Mouse (Mus musculus) forebrain, embryonic 10.5 days (tissue): ENCODE measurements at regions not wholly inside any gene's neighbourhood (a gene's known extent, or its start where the extent isn't known, plus 50 kb on each side); places are given as distances from the start of the nearest gene placed in this dataset.

Experiments
- DNase-seq: peaks from one replicate; pipeline ENCODE4 v3.0.0-alpha.2; 2017; ENCODE audit warnings: low spot score; ENCODE audit errors: extremely low spot score
- H3K27ac ChIP-seq: fragments of 300-500 bp; sonication (generic); 2 replicates; pipeline ENCODE4 v1.5.1; 2016; ENCODE audit warnings: mild to moderate bottlenecking
- H3K27me3 ChIP-seq: fragments of 300-500 bp; sonication (generic); 2 replicates; pipeline ENCODE4 v1.6.1; 2016; ENCODE audit warnings: mild to moderate bottlenecking; ENCODE audit not compliant: poor library complexity, severe bottlenecking
- H3K36me3 ChIP-seq: fragments of 300-500 bp; sonication (generic); replicated peaks from 2 replicates; pipeline ENCODE4 v1.6.1; 2016; ENCODE audit warnings: mild to moderate bottlenecking, moderate library complexity
- H3K4me1 ChIP-seq: fragments of 300-500 bp; sonication (generic); 2 replicates; pipeline ENCODE4 v1.6.1; 2016
- H3K4me3 ChIP-seq: fragments of 300-500 bp; sonication (generic); 2 replicates; pipeline ENCODE4 v1.5.1; 2016; ENCODE audit warnings: mild to moderate bottlenecking, moderate library complexity
- H3K9me3 ChIP-seq: fragments of 300-500 bp; sonication (generic); 2 replicates; pipeline ENCODE4 v1.6.1; 2016; ENCODE audit warnings: mild to moderate bottlenecking, moderate library complexity
- WGBS: fragments of 180-500 bp; shearing (Covaris S2); methylation state at CpG from one replicate; pipeline ENCODE4 v1.1.7; 2016; 5-methylcytosine and 5-hydroxymethylcytosine counted together

- Histone ChIP-seq H3K27me3 (no peaks in the 10 kb centered on the region), H3K4me3 (no peak overlapping the region), H3K9me3 (no peaks in the 10 kb centered on the region; the same call in 1 of the 2 replicates), H3K4me1 (no peaks in the 10 kb centered on the region), H3K27ac (no peak overlapping the region), H3K36me3 (no peaks in the 10 kb centered on the region)
- no peak for DNase-seq
- 89% methylated on average over 1 of the region's 1 CpGs for WGBS
These were observed 100.7 kb upstream of the Chrna7 start for GRCm38 (mm10) chr7:63313096-63313495.

DNA sequence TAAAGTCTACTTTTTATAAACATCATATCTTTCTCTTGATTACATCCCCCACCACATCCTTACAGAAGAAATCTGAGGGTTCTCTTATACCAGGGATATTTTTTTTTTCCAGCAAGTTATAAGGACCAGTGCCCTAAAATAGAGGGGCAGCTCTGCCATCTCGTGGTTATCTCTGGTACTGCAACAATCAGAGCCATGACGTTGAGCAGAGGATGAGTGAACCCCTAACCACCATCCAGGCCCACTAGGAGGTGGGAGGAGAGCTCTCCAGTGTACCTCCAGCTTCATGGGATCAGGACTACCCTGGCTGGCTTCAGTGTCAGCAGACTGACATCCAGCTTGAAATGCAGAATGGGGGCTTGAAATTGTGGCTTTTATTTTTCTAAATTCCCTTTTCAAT lies 107.2 kb upstream of the Chrna7 start:
- no peaks in the 10 kb centered on the region for H3K27me3 ChIP-seq
- no peaks in the 10 kb centered on the region for H3K4me1 ChIP-seq
- H3K36me3 ChIP-seq = no peaks in the 10 kb centered on the region
- no peak overlapping the region for H3K27ac ChIP-seq
- 0% methylated on average over 2 of the region's 2 CpGs for WGBS
- no peaks in the 10 kb centered on the region; the same call in 1 of the 2 replicates for H3K9me3 ChIP-seq
- DNase-seq = peak; percentile 65
- H3K4me3 ChIP-seq = no peak overlapping the region

DNA sequence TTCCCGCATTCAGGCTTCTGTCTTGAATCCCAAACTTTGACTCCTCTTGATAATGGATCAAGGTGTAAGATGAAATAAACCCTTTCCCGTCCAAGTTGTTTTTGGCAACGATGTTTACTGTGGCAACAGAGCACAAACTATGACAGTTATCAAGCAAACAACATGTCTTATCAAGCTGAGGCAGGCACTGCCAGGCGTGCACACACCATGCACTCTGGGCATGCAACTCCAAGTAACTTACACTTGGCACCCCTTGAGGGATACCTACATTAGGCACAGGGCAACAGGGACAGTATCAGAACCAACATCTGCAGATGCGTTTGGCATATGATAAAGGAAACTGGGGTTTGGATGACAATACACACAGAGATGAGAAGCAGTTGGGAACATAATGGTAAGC lies 108.8 kb upstream of the Chrna7 start:
- Histone ChIP-seq H3K4me1 (no peaks in the 10 kb centered on the region), H3K36me3 (no peaks in the 10 kb centered on the region), H3K9me3 (no peaks in the 10 kb centered on the region; the same call in 1 of the 2 replicates), H3K4me3 (no peak overlapping the region), H3K27me3 (no peaks in the 10 kb centered on the region), H3K27ac (no peak overlapping the region)
- no peak for DNase-seq
- 81% methylated on average over 5 of the region's 5 CpGs for WGBS

DNA sequence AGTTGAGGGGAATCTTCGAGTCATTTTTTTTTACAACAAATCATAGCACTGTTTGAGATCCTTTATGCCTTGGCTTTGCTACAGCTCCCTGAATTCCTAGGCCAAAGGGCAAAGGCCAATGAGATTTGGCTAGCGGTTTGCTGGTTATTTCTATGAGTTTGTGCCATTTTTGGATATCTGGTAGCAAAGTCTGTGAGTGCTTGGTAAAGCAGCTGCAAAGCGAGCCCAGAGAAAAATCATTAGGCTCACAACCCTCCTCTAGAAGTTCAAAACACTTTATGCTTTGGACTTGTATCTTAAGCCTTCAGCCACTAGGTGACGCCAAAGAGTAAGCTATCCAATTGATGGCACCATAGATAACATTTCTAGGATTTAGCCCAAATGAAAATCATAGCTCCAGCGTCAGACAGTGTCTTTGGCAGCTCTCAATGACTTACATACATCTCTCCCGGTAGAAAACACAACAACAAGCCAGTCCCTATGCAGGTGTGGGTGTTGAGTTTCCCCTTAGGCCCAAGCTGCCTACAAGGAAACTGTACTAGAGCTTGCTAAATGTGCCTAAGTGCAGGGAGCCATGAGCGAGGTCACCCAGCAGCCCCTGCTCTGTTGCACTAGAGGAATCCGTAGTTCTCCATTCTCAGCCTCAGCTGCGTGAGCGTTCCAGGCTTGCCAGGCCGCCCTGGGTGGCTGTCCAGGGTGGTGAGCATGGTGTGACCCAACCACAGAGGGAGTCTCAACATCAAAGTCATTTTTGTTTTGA lies 109.8 kb upstream of the Chrna7 start:
- H3K9me3 ChIP-seq = no peaks in the 10 kb centered on the region; the same call in 1 of the 2 replicates
- no peaks in the 10 kb centered on the region for H3K36me3 ChIP-seq
- WGBS = 48% methylated on average over 11 of the region's 11 CpGs
- no peaks in the 10 kb centered on the region for H3K4me1 ChIP-seq
- no peak overlapping the region for H3K4me3 ChIP-seq
- no peaks in the 10 kb centered on the region for H3K27me3 ChIP-seq
- H3K27ac ChIP-seq = no peak overlapping the region
- DNase-seq = no peak

DNA sequence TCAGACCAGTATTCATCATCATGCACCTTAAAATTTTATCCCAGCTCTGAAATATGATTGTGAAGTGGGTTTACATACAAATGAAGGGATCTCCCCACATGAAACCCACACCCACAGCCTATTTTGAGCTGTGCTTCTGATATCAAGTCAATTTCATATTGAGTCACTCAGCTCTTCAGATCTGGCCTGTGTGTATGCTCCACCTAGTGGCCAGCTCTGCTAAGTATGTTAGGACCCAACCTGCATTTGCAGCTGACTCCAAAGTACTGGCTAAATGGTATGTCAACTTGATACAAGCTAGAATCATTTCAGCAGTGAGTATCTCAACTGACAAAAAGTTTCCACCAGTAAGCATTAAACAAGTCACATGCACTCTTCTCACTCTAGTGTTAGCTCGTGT lies 109.4 kb upstream of the Otud7a start:
- no peak overlapping the region for H3K27ac ChIP-seq
- H3K4me1 ChIP-seq = no peaks in the 10 kb centered on the region
- H3K4me3 ChIP-seq = no peak overlapping the region
- peak; percentile 23 for DNase-seq
- WGBS = 31% methylated on average over 1 of the region's 1 CpGs
- H3K36me3 ChIP-seq = no peaks in the 10 kb centered on the region
- no peaks in the 10 kb centered on the region for H3K9me3 ChIP-seq
- H3K27me3 ChIP-seq = no peaks in the 10 kb centered on the region

DNA sequence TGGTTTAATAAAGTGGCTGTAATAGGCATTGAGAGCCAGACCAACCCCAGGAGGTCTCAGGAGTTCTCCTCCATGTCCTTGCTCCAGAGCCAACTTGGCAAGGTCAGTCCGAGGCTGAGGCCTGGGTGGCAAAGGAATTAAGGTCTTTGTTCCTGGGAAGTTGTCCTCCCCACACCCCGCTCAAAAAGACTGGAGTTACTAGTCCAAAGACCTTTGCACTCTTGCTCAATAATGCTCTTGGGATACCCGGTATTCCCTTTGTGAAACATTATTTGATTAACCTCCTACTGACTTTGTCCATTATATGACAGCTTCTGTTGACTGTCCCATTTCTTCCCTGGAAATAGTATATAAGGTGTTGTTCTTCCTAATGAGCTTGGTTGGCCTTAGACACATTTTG lies 108.5 kb upstream of the Otud7a start:
- DNase-seq = no peak
- no peaks in the 10 kb centered on the region for H3K4me1 ChIP-seq
- no peak overlapping the region for H3K4me3 ChIP-seq
- no peak overlapping the region for H3K27ac ChIP-seq
- no peaks in the 10 kb centered on the region for H3K27me3 ChIP-seq
- no peaks in the 10 kb centered on the region for H3K36me3 ChIP-seq
- 60% methylated on average over 3 of the region's 3 CpGs for WGBS
- no peaks in the 10 kb centered on the region for H3K9me3 ChIP-seq

- WGBS = 84% methylated on average over 4 of the region's 4 CpGs
- no peaks in the 10 kb centered on the region for H3K36me3 ChIP-seq
- H3K27ac ChIP-seq = no peak overlapping the region
- no peak for DNase-seq
- H3K4me3 ChIP-seq = no peak overlapping the region
- no peaks in the 10 kb centered on the region for H3K27me3 ChIP-seq
- no peaks in the 10 kb centered on the region for H3K9me3 ChIP-seq
- 0 out of 2 replicates have a peak, but pooled peaks cover 3% of the 10 kb centered on the region for H3K4me1 ChIP-seq
These were observed 102.8 kb upstream of the Otud7a start for GRCm38 (mm10) chr7:63341716-63342115.

DNA sequence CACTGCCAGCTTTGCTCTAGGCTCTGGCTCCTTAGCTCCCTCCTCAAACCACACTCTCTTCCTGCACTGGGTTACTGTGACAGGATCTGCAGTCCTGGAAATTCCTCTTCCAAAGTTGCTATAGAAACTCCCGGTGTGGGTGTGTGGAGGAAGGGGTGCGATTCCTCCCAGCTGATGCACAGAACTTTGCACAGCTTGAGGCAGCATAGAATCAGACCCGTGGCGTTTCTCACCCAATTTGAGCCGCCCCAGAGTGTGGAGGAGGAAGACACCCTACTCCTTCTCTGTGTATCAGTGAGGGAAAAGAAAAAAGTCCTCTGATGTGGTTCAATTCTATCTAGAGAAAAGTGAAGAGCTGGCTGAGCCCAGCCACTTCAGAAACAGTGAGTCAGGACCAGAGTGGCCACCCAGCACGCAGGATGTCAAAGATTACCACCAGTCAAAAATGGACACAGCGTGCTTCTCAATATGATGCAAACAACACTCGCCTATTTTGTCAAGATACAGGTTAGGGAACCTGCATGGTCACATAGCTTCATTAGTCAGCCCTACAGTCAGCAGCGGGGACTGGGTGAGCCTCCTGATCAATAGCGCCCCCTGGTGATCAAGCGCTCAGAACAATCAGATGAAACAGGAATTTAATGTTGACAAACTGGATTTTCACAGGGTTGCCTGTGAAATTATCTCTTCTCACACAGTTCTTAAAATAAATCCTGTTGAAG lies 98.7 kb upstream of the Otud7a start:
- H3K9me3 ChIP-seq = no peaks in the 10 kb centered on the region
- H3K4me3 ChIP-seq = no peak overlapping the region
- peak; percentile 29 for DNase-seq
- H3K27me3 ChIP-seq = no peaks in the 10 kb centered on the region
- 0 out of 2 replicates have a peak, but pooled peaks cover 3% of the 10 kb centered on the region for H3K4me1 ChIP-seq
- no peak overlapping the region for H3K27ac ChIP-seq
- H3K36me3 ChIP-seq = no peaks in the 10 kb centered on the region
- 37% methylated on average over 11 of the region's 11 CpGs for WGBS

DNA sequence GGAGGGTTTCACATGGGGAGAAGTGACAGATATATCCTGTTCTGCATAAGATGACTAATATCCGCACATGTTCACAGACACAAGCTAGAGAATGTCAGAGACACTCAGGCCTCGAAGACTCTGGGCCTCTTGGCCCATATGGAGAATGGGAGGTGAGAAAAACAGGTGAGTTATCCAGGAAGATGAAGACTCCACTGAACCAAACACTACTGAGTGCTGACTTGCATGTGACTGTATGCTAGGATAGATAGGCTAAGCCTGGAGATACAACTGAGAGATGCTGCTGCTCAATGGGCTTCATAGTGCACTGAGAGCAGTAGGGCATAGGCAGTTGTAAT lies 98.2 kb upstream of the Otud7a start:
- Histone ChIP-seq H3K4me1 (0 out of 2 replicates have a peak, but pooled peaks cover 3% of the 10 kb centered on the region), H3K9me3 (no peaks in the 10 kb centered on the region), H3K27ac (no peak overlapping the region), H3K36me3 (no peaks in the 10 kb centered on the region), H3K27me3 (no peaks in the 10 kb centered on the region), H3K4me3 (no peak overlapping the region)
- no peak for DNase-seq
- 92% methylated on average over 2 of the region's 2 CpGs for WGBS
